Mouse (Mus musculus) T-helper 17 cell (primary cell): ENCODE data around the gene Pan3.

ENCODE experiments used
- in situ Hi-C, 2 experiments: fragments of 300-600 bp; cut with MboI, MseI; formaldehyde crosslinking; loops; 1 replicate in 1 of 2; 2 replicates in 1 of 2; pipeline ENCODE4 v1.15.1; 2025; ENCODE audit warnings: high pct_unique_total_duplicates in 2 of 2

Gene Pan3

GRCm38 (mm10) chr5:147429535-147430305 lies at the start of gene Pan3:
Gene Pan3 (plus strand): TSS chr5:147430161.
- in situ Hi-C loops: loop anchor here in 1 of 2 experiments (10.0 kb wide), 2 partner anchors 435 to 965 kb away; partner anchors contain the start of genes Pomp and Slc7a1

DNA sequence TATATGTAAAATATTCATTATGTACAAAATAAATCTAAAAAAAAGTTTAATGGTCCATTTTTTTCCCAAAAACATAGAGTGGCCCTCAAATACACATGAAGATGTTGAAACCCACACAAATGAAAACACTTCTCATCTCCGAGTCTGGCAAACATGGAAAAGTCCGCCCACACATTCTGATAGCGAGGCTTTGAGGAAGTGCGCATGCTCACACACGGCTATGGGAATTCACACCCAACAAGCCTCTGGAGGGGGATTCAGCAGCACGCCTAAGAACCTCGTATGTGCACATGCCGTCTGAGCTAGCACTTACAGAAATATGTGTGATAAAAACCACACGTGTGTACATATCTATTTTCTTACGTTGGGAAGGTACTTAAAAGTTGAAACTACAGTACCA lies 48.6 kb upstream of the Pan3 start:
- in situ Hi-C loops: no loop called here

GRCm38 (mm10) chr5:147386865-147387264 lies 43.1 kb upstream of the Pan3 start:
- in situ Hi-C loops: no loop called here

GRCm38 (mm10) chr5:147388376-147389008 lies 41.5 kb upstream of the Pan3 start:
- in situ Hi-C loops: no loop called here

DNA sequence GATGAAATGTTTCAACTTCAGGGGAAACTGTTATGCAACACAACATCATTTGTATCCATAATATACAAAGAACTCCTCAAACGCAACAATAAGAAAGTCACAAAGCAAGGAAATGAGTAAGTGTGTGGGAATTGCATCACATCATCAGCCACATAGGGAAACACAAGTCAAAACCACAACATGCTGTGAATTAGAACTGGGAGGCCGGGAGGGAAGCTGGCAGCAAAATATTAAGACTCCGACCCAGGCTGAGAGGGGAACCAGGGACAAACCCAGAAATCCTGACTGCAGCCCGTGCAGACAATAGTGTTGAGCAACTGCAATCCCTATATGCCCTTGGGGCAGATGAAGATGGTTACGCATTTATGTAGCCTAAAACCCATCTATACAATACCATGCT lies 40.9 kb upstream of the Pan3 start:
- in situ Hi-C loops: no loop called here

- in situ Hi-C loops: no loop called here
Measured at GRCm38 (mm10) chr5:147390772-147391171, 39.2 kb upstream of the Pan3 start.

- in situ Hi-C loops: no loop called here
Measured at GRCm38 (mm10) chr5:147392667-147393213, 37.2 kb upstream of the Pan3 start.

- in situ Hi-C loops: no loop called here
Measured at GRCm38 (mm10) chr5:147395050-147395449, 34.9 kb upstream of the Pan3 start.

GRCm38 (mm10) chr5:147399843-147400504 lies 30.0 kb upstream of the Pan3 start, which contains the start of gene Flt3:
Gene Flt3 (minus strand): TSS chr5:147400489.
- in situ Hi-C loops: no loop called here

- in situ Hi-C loops: no loop called here
Measured at GRCm38 (mm10) chr5:147400505-147400979, 29.4 kb upstream of the Pan3 start.

DNA sequence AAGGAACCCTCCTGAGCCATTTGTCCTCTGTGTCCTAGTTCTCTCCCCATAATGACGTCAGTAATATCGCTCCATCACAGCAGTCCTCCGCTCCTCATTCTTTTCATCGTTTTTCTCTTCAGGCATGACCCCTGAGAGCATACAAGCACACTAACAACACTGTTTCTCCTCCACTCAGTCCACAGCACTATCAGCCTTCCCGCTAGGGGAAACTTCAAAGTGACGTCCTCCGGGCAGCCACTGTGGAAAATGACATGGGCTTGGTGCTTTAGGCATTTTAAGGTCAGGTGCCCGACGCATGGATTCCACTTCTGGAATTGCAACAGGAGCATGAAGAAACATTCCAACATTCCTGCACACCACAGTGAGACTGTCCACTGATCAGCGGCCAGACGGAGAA lies 28.9 kb upstream of the Pan3 start:
- in situ Hi-C loops: no loop called here

- in situ Hi-C loops: no loop called here
Measured at GRCm38 (mm10) chr5:147402505-147402904, 27.5 kb upstream of the Pan3 start.

DNA sequence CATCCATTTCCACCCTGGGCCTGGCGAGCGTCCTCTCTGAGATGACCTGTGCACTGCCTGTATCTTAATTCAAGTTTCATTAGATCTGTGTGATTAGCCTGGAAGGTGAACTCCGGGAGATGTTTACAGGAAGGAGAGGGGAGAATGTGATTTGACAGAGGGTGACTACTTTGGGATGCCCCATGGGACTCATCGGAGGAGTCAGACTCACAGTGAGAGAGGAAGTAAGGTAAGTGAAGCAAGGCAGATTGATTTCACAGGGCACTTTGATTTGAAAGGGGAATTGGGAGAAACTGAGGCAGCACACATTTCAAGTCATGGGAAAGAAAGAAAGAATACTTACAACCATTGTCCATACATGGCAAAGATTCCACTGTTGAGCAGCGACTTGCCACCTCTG lies 23.8 kb upstream of the Pan3 start:
- in situ Hi-C loops: no loop called here

- in situ Hi-C loops: no loop called here
Measured at GRCm38 (mm10) chr5:147408731-147409130, 21.2 kb upstream of the Pan3 start.

DNA sequence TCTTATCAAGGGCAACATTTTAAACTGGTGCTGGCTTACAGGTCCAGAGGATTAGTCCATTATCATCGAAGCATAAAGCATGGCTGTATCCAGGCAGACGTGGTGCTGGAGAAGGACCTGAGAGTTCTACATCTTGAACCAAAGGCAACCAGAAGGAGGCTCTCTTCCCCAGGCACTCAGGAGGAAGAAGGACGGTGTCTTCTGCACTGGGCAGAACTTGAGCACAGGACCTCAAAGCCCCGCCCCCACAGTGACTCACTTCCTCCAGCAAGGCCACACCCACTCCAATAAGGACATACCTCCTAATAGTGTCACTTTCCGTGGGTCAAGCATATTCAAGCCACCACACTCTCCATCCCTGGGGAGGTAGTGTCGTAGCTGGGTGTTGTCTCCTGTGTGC lies 19.4 kb upstream of the Pan3 start:
- in situ Hi-C loops: no loop called here

- in situ Hi-C loops: no loop called here
Measured at GRCm38 (mm10) chr5:147417986-147418385, 12.0 kb upstream of the Pan3 start.

GRCm38 (mm10) chr5:147418394-147419121 lies 11.4 kb upstream of the Pan3 start:
- in situ Hi-C loops: no loop called here

- in situ Hi-C loops: loop anchor here in 1 of 2 experiments (10.0 kb wide), 1 partner anchor 971 kb away; the partner anchor contains the start of gene Slc7a1
Measured at GRCm38 (mm10) chr5:147423612-147424011, 6.3 kb upstream of the Pan3 start.

GRCm38 (mm10) chr5:147426048-147426805 lies 3.7 kb upstream of the Pan3 start:
- in situ Hi-C loops: loop anchor here in 1 of 2 experiments (10.0 kb wide), 1 partner anchor 969 kb away; the partner anchor contains the start of gene Slc7a1

GRCm38 (mm10) chr5:147430361-147430935 lies 487 bp downstream of the Pan3 start:
- in situ Hi-C loops: loop anchor here in 1 of 2 experiments (10.0 kb wide), 1 partner anchor 434 kb away; the partner anchor contains the start of gene Pomp
